In genomic region chr10:43439492-43439941, GRCm38 (mm10) we compare ENCODE assay signal across 10 mouse cellular contexts. TPM values are rescaled to one million over a fixed set of nuclear protein-coding genes. Genes with fewer than 3 reads are reported as not detected.
DNase-seq lines count a peak whose midpoint lies in the region; ATAC-seq lines count a peak whose summit lies in the region.
"Had no signal": no experiment of that assay in that cellular context is flagged by ENCODE, and none has a peak within 500 bp of the region (broad histone marks: within the 10 kb centered on the region; RNA-seq: fewer than 3 reads in every experiment).

No protein-coding gene starts in this region.

- H3K27ac ChIP-seq in hindbrain, embryonic 12.5 days = peak overlapping the region; percentile 86

- peak overlapping the region; percentile 19 for H3K4me2 ChIP-seq in hindbrain, embryonic 12.5 days (replicated peaks)
- H3K4me2 ChIP-seq: heart, embryonic 11.5 days had no signal

- peak; percentile 69 for ATAC-seq in hindbrain, embryonic 12.5 days (ENCODE audit: low FRiP score)
- ATAC-seq: Patski had no signal

- no peaks in the 10 kb centered on the region for H3K27me3 ChIP-seq in hindbrain, embryonic 12.5 days
- H3K27me3 ChIP-seq: Patski had no signal

- peaks cover 30% of the 10 kb centered on the region for H3K4me1 ChIP-seq in hindbrain, embryonic 12.5 days

- peak; percentile 63 for DNase-seq in ES-CJ7 (ENCODE audit: low read depth, low spot score)
- DNase-seq in brain, adult 2 months (ENCODE audit: low read depth, low spot score) = peak; percentile 32
- DNase-seq in lung, postnatal 36 days = peak; percentile 39
- DNase-seq in frontal cortex, postnatal 36 days (ENCODE audit: low spot score in 2 of 2) = no peak
- no peak for DNase-seq in T-cell, adult 2 months (ENCODE audit: low spot score)
- no peak for DNase-seq in thymus, postnatal 0 days (ENCODE audit: low spot score)
- DNase-seq in adrenal gland, postnatal 25 days = no peak

- no peak overlapping the region for H3K4me3 ChIP-seq in hindbrain, embryonic 12.5 days

- H3K9me3 ChIP-seq in hindbrain, embryonic 12.5 days (replicated peaks) = 0 out of 2 replicates have a peak, but pooled peaks cover 4% of the 10 kb centered on the region

- H3K36me3 ChIP-seq in hindbrain, embryonic 12.5 days = no peaks in the 10 kb centered on the region

- WGBS in hindbrain, embryonic 12.5 days = 12% methylated on average over 7 of the region's 7 CpGs

- no peak overlapping the region for H3K9ac ChIP-seq in hindbrain, embryonic 12.5 days

RNA-seq across cellular contexts. Expression of gene Bend3, which starts 39.1 kb away (rescaled TPM):
- polyA plus RNA-seq in hindbrain, embryonic 12.5 days (2016; fragmentation: Nextera tagmentation; extraction: Ambion mirVana) = 6.7 and 7.3 TPM in 2 replicates
- 0.90 and 1.2 TPM in 2 replicates for polyA plus RNA-seq in thymus, postnatal 0 days (2015; fragmentation: Nextera tagmentation; extraction: Ambion mirVana)
- 5.7 and 8.3 TPM in 2 replicates for total RNA-seq in adrenal gland, postnatal 25 days (2021)

Comparison
In these comparisons a context has a peak if more than half of its experiments do, and no peak if none do; other contexts are left out.
1. DNase-seq: peak in ES-CJ7 (single experiment), brain, adult 2 months (single experiment) and lung, postnatal 36 days (single experiment); none in frontal cortex, postnatal 36 days (0 of 2), T-cell, adult 2 months (single experiment), thymus, postnatal 0 days (single experiment) and adrenal gland, postnatal 25 days (single experiment).